Mouse (Mus musculus): ENCODE measurements around the gene Gpr176. TPM values are rescaled to one million over a fixed set of nuclear protein-coding genes. Genes with fewer than 3 reads are reported as not detected.

Gene Gpr176
- total RNA-seq, 2 experiments from 2014 or later = 9.5 to 10.0 TPM

DNA sequence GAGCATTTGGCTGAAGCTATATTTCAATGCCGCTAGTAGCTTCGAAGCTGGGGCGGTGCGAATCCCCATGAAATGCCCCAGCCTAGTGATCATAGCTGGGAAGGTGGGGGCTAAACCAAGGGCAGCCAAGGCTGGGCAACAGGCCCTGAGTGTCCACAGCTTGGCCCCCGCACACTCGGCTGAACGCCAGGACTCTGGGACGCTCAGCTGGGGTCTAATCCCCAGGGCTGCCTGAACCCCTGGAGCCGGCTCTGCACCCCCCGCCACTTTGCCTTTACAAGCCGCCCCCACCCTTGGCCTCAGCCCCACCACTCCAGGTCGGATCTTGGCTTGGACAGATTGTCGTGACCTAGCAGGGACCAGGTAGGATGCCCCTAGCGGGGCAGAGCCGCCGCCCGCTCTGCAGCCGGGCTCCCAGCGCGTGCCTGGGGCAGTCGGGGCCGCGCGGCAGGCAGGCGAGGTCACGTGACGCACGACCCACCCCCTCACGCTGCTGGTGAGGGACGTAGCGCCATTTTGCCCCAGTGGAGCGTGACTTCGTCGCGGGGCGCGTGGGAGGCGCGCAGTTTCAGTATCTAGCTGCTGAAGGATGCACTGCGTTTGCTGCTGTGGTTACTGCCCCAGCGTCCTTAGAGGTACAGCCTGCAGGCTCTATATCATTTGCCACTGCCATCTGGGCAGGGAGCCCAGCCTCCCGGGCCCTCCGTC is 507 bp upstream of the Gpr176 start:
- DNase-seq (ENCODE audit: low spot score in 2 of 2) = peak; percentile 88 to 89

DNA sequence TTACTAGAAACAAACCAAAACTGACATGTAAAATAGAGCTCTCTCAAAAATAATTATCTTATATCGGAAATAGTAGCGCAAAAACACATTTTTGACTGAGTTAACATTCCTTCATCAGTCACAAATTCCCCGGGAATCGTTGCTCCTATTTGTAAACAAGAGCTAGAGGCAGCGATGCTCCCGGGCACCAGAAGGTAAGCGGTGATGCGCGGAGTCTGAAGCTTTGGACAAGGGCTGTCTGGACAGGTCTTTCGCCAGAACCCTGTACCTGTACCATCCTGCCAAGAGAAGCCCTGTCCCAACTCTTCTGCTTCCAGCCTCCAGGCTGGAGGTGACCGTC is 688 bp downstream of the Gpr176 start:
- no peak for DNase-seq (ENCODE audit: low spot score in 2 of 2)

DNA sequence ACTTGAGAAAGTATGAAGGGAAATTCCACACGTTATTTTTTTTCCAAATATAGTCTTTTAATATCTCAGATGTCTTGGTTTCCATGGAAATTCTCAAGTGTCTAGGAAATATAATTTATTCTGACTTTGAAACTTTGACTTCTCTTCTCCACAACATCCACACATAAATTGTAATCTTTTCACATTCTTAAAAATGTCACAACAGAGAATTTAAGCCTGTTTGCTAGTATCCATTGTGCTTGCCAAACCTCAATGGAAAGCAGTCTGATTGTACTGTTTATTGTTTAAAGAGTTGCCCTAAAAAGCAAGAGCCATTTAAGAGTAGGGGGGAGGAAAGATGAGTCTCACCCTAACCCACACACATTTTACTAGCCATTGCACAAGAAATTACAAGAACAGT is 1.4 kb downstream of the Gpr176 start:
- DNase-seq (ENCODE audit: low spot score in 2 of 2) = no peak

DNA sequence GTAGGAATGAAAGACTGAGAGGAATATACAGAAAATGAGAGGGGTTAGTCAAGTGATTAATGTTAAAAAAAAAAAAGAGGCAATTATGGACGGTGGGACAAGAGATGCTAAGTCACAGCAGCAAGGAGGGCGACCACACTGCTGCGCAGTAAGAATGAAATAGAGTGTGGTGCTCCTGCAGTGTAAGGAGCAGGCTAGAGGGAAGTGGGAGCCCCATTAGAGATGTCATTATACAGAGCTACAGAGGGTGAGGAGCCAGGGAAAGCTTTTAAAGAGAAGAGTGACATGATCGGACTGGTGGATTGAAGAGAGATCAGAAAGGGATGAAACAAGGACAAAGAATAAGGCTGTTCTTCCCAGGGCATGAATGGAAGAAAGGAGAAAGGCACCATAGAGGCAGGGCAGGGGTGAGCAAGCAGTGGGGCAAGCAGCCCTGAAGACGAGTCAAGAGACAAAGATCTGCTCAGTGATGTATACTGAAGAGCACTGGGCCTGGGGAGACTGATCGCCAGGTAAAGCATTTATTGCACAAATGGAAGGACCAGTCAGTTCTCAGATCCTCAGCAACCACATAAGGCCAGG is 18.0 kb downstream of the Gpr176 start:
- no peak for DNase-seq (ENCODE audit: low spot score in 2 of 2)

DNA sequence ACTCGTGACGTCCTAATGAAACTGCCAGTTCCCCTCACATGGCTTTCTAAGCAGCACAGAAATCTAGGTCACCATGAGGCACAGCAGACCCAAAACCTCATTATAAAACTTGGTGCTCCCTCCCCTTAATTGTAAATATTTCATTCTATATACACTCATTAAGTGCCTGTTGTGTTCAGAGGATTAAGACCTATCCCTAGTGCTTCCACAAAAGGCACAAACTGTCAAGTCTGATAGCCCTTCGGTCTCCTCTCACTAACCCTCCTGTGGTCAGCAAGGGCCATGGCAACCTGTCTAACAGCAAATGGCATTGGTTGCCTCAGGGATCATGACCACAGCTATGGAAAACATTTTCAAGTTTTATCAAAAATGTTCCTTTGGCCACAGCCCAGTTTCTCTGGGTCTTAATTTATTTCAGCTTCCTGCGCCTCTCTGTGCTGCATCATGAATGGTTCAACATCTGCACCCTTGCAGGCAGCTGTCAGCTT is 19.3 kb downstream of the Gpr176 start:
- DNase-seq (ENCODE audit: low spot score in 2 of 2) = no peak

DNA sequence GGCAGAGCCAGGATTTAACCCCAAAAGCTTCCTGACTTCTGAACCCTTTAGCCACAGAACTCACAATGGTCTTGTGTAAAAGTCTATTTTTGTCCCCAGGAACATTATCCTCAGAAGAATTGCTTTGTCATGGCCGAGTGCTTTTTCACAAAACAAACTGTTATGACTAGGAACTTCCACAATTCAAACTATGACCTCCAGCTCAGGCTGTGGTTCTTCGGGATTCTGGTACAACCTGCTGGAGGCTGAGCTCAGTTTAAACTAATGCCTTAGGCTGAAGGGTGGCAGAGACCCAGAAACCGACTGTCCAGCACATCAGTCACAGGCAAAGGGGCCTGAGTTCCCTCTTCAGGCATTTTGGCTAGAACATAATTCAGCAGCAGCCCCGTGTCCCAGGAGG is 19.7 kb downstream of the Gpr176 start:
- DNase-seq (ENCODE audit: low spot score in 2 of 2) = no peak

DNA sequence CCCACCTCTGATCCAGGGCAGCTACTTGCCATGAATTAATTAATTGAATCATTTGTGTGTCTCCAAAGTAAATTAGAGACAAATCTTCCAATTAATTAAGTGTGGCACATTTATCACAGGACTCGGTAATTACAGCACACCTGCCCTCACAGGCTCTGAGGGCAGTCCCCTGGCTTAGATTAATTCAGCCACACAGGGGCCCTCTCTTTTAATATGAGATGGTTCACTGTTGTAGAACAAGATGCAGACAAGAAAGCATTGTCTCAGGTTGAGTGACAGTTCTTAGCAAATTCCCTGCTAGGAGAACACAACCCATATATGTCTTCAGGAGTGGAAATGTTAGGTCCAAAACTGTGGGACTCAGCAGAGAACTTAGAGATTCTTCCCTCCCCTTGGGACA is 27.7 kb downstream of the Gpr176 start:
- no peak for DNase-seq (ENCODE audit: low spot score in 2 of 2)

DNA sequence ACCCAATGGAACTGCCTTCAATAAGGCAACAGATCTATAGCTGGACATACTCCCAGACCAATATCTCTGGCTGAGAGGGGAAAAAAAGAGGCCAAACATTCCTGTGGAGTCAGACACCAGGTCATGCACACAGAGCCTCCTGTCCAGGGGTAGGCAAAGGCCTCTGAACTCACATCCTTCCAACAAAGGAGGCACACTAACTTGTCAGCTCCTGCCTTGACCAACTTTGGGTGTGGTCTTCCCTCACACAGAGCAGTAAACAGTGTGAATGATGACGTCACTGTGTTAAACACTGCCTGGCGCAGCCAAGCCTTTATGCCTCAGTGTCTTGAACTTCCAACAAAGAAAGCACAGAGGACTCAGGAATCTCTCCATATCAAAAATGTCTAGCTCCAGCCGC is 29.3 kb downstream of the Gpr176 start:
- no peak for DNase-seq (ENCODE audit: low spot score in 2 of 2)

DNA sequence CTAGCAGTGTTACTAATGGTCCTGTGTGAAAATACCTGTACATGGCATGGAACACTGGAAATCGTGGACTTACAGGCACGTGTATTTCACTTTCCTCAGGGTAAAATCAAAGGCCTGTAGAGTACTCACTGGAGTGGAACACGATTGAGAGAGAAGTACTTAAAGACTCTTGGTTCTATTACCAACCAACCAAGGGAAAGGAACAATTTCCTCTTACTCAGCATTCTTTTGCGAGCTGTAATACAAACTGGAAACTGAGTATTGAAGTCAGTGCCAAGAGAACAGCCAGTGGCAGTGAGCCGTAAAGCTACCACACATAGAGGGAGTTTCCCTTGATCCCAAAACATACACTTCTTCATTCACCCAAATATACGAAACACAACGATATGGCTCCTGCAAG is 31.9 kb downstream of the Gpr176 start:
- no peak for DNase-seq (ENCODE audit: low spot score in 2 of 2)

DNA sequence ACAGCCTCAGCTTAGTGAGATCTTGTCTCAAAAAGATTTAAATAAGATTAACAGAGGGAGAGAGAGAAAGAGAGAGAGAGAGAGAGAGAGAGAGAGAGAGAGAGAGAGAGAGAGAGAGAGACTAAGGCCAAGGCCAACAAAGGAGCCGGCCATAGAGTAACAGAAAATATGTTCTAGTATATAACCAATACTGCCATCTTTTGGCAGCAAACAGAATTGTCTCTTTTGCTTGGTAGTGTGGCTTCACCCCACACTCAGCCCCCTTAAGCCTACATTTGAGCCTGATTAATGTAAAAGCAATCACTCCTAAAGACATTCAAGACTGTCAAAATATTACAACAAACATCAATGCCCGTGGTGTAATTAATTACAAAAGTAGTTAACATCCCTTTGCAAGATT is 37.1 kb downstream of the Gpr176 start:
- DNase-seq (ENCODE audit: low spot score in 2 of 2) = no peak

DNA sequence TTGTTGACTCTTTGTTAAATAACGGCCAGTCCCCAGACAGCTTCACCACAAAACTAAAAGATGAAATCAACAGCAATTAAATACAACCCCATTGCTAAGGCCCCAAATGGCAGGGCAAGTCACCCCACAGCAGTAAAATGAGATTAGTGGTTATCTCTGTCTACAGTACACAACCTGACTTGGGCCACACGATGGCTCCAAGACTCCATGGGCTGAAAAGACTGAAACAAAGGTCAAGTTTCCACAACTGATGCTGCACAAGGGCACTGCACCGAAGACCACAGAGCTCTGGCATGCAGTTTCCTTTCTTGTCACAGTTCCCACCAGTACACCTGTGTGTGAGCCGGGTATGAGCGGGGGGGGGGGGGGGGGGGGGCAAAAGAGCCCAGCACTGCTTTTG is 50.6 kb downstream of the Gpr176 start:
- DNase-seq (ENCODE audit: low spot score in 2 of 2) = no peak

DNA sequence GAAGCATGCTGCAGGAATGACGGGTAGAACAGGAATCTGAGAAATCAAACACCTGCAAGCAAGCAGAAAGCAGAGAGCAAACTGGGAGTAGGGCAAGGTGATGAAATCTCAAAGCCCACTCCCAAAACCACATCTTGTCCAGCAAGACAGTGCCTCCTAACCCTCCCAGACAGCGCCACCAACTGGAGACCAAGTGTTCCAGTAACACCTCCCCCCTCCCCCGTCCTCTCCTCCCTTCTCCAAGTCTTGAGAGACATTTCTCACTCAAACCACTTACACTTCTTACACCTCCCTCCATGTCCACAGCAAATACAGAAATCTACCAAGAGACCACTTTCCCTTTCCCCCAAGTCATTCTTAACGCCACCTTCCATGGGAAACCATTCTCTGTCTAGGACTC is 51.4 kb downstream of the Gpr176 start:
- DNase-seq (ENCODE audit: low spot score in 2 of 2) = no peak

DNA sequence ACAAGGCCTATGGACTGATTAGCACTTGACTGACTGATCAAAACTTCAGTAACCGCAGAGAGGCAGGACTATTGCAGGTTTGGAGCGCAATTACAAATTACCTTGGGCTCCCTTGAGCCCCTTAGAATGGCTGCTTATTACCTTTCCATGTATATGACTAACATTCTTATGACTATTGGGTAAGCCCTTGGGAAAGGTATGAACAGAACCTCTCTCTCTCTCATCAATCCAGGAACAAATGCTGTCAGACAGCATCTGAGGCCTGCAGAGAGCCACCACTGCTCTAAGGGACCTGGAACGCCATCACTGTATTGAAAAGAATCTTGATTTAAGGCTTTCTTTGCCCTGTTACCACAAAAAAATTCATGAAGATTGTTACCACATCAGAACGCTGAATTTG is 52.1 kb downstream of the Gpr176 start:
- no peak for DNase-seq (ENCODE audit: low spot score in 2 of 2)

DNA sequence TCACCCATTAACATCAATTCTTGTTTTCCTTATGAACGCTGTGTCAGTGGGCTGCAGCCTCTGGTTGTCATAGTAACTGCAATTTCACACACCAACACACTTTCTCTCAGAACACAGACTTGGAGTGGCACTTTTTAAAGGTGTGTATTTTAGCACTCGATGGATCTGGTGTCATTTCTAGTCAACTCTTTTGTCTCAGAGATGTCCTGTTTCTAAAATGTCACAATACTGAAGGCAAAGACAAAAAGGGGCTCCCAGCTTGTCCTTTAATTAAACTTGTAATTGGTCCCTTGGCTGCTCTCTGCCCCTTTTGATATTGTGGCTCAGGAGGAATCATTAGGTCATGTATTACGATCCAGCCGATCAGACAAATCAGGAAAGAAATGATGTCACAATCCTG is 52.7 kb downstream of the Gpr176 start:
- DNase-seq (ENCODE audit: low spot score in 2 of 2) = no peak

DNA sequence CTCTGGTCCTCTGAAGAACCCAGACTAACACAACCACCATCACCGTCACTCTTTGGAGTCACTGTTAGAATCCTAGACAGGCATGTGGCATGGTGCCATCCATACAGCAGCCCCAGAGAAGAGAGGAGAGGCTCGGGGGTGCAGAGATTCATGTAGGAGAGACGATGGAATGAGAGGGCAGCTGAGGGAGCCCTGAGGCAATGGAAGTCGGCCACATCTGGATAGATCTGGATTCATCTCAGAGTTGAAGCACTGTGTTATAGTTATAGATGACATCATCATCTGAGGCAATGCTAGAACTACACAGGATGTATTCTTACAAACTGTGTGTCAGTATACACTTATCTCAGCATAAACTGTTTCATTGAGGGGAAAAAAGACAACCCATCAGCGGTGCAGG is 54.0 kb downstream of the Gpr176 start:
- DNase-seq (ENCODE audit: low spot score in 2 of 2) = no peak

DNA sequence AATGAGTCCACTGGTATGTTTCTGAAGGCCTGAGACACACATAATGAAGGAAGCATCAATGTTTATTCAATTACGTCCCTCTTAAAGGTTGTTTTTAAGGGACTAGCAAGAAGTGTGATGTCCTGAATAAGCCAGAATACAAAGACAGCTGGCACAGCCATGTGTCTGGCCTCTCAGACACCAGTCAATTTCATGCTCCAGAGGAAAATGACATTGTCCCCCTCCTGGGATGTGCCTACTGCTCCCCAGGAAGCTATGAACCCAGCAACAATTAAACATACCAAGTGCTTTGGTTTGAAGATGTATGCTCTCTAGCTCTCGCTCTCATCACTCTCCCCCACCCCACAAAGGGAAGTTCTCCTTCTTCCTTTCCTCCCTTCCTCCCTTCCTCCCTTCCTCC is 56.3 kb downstream of the Gpr176 start:
- DNase-seq (ENCODE audit: low spot score in 2 of 2) = no peak

DNA sequence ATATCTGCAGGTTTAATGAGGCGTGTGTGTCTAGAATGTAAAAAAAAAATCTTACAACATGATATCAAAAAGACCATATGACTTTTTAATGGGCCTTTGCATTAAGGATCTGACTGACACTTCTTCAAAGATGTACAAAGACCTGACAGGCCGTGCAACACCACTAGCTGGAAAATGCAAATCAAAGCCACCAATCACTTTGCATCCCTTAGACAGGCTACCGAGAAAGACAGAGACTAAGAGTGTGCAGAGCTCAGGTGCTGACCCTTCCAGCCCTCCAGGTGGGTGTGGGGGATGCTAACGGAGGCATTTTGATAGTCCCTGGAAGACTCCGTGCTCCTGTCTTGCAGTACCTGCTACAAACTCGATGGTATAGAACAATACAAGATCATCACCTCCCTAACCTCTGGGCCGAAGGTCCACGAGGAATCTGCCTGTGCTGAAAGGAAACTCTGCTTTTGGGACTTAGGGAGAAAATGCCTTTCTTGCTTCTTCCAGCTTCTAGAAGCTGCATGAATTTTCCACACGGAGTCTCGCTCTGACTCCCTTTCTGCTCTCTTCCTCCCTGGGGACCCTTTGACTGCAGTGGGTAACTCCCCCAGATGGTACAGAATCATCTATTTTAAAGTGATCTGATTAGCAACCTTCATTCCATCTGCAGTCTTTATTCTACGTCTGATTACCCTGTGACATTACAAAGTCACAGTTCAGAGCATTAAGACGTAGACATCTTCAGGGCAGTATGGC is 57.4 kb downstream of the Gpr176 start:
- no peak for DNase-seq (ENCODE audit: low spot score in 2 of 2)

DNA sequence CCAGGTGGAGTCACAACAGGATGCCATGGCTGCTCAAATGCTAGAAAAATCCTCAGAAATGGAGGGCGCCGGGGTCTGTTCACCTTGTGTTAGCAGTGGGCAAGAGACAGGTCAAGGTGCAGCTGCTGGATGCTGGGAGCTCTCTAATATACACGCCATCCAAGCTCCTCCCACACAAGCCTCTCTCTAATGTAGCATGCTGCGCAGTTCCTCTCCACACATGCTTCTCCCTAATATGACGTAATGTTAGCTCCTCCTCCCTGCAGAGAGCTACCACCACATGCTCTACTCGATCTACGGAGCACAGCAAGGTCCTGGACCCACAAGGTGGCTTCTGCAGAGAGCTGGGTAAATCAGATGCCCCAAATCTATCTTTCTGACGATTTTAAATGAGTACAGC is 65.7 kb downstream of the Gpr176 start:
- no peak for DNase-seq (ENCODE audit: low spot score in 2 of 2)

DNA sequence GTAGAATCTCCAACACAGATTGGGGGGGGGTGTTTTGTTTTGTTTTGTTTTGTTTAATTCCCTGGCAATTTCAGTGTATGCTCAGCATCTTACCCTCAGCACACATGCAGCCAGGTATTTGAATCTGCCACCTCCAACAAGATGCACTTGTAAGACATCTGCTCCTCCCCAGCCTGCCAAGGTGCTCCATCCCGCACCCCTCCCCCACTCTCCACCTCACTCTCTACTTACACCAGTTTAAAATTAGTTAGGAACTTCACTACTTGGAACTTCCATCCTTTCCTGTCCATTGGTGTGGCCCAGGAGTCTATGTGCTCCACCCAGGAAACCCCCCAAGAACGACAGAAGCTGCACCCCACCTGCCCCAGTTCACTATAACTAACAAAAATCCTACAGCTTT is 66.3 kb downstream of the Gpr176 start:
- DNase-seq (ENCODE audit: low spot score in 2 of 2) = no peak

DNA sequence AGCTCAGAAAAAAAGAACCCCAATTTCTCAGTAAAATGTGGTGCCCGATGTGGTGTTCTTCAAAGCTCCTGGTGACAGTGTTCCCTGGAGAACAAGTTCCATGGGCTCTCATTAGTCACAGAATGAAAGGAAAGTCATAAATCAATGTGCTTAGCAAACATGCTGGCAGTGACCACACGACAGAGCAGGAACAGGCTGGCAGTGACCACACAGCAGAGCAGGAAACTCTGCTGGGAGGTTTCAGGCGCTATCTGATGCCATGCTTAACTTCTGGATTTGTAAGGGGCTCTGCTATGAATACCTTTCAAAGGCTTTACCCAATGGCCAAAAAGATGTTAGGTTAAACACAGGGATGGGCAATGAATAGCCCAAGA is 66.7 kb downstream of the Gpr176 start:
- DNase-seq (ENCODE audit: low spot score in 2 of 2) = no peak

DNA sequence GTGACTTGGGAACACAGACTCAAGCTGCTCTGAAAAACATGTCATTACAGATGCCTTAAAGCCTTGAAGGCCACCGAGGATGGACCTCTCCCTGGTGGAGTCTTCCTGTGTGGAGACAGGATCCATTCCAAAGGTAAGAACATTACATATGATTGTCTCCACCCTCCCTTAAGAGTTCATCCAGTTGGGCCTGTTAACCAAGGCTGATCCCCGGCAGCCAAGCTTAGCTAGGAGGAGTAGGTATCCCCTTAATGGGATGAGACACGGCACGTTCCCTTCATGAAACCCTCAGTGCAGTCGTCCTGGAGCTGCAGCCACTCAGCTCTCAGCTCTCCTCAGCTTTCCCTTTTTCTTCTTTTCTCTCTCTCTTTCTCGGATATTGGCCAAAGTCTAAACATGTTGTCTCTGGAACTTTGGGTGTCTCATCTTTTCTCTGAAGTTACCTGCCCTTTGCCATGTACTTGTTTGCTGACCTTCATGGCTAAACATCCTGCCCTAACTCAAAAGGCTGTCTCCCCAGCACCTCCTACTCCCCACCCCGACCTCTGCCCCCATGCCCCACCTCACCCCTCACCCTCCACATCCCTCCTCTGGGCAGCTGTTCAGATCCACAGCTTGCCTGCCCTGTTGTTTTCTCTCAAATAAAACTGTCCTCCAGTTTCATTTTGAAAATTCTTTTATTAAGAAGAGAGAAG is 67.2 kb downstream of the Gpr176 start:
- no peak for DNase-seq (ENCODE audit: low spot score in 2 of 2)

DNA sequence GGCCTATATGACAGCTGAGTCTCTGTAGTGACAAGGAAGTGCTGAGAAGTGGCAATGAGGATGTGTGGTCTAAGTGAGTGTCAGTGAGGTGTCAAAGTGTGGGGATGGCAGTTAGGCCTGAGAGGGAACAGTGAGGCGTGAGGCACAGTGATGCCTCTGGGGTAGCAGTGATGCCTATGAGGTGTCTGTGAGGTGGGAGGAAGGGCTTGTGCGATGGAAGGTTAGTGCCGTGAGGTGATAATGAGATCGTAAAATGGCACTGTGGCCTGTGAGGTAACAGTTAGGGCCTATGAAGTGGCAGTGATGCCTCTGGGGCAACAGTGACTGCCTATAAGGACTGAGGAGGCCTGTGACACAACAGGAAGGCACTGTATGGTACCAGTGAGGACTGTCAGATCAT is 69.8 kb downstream of the Gpr176 start:
- no peak for DNase-seq (ENCODE audit: low spot score in 2 of 2)
